Mouse (Mus musculus) right cerebral cortex, adult 2 months (tissue): Measurements from ENCODE around the gene Ccnd3.

Source experiments
- DNase-seq, 2 experiments: peaks; one replicate each; pipeline ENCODE4 v3.0.0; 2021 to 2022; ENCODE audit warnings: low spot score in 2 of 2

Gene Ccnd3

GRCm38 (mm10) chr17:47504941-47505346 lies at the start of gene Ccnd3:
Gene Ccnd3, plus strand, starts transcription at chr17:47505051.
- DNase-seq, result peak; percentile 66 to 71

GRCm38 (mm10) chr17:47458310-47458709 lies 46.5 kb upstream of the Ccnd3 start:
- no peak for DNase-seq

GRCm38 (mm10) chr17:47458936-47459335 lies 45.9 kb upstream of the Ccnd3 start:
- no peak for DNase-seq

- no peak for DNase-seq
Measured at GRCm38 (mm10) chr17:47459341-47459919, 45.4 kb upstream of the Ccnd3 start.

GRCm38 (mm10) chr17:47461688-47462087 lies 43.2 kb upstream of the Ccnd3 start:
- DNase-seq, result no peak

- DNase-seq, result no peak
Measured at GRCm38 (mm10) chr17:47462209-47462608, 42.6 kb upstream of the Ccnd3 start.

GRCm38 (mm10) chr17:47462728-47463388 lies 42.0 kb upstream of the Ccnd3 start:
- DNase-seq, result no peak

GRCm38 (mm10) chr17:47464248-47464965 lies 40.4 kb upstream of the Ccnd3 start:
- DNase-seq, result no peak

- DNase-seq, result no peak
Measured at GRCm38 (mm10) chr17:47465016-47465415, 39.8 kb upstream of the Ccnd3 start.

GRCm38 (mm10) chr17:47466284-47466683 lies 38.6 kb upstream of the Ccnd3 start:
- DNase-seq, result no peak

GRCm38 (mm10) chr17:47467659-47468058 lies 37.2 kb upstream of the Ccnd3 start:
- DNase-seq, result no peak

GRCm38 (mm10) chr17:47468063-47468462 lies 36.8 kb upstream of the Ccnd3 start:
- no peak for DNase-seq

GRCm38 (mm10) chr17:47468466-47468865 lies 36.4 kb upstream of the Ccnd3 start:
- DNase-seq, result no peak

- no peak for DNase-seq
Measured at GRCm38 (mm10) chr17:47469642-47470041, 35.2 kb upstream of the Ccnd3 start.

GRCm38 (mm10) chr17:47470121-47470520 lies 34.7 kb upstream of the Ccnd3 start:
- DNase-seq, result no peak

GRCm38 (mm10) chr17:47470686-47471085 lies 34.2 kb upstream of the Ccnd3 start:
- no peak for DNase-seq

GRCm38 (mm10) chr17:47472435-47473350 lies 32.2 kb upstream of the Ccnd3 start:
- peak; percentile 25 to 28 for DNase-seq

- peak; percentile 28 to 32 for DNase-seq
Measured at GRCm38 (mm10) chr17:47473434-47473974, 31.3 kb upstream of the Ccnd3 start.

- DNase-seq, result no peak
Measured at GRCm38 (mm10) chr17:47474250-47474649, 30.6 kb upstream of the Ccnd3 start.

- DNase-seq, result no peak
Measured at GRCm38 (mm10) chr17:47475181-47475580, 29.7 kb upstream of the Ccnd3 start.

GRCm38 (mm10) chr17:47475714-47476113 lies 29.1 kb upstream of the Ccnd3 start:
- no peak for DNase-seq

- no peak for DNase-seq
Measured at GRCm38 (mm10) chr17:47479887-47480286, 25.0 kb upstream of the Ccnd3 start.
